Mouse (Mus musculus) midbrain, embryonic 16.5 days (tissue): ENCODE data around the gene I830077J02Rik. TPM values are rescaled to one million over a fixed set of nuclear protein-coding genes. Genes with fewer than 3 reads are reported as not detected.

Experiments used
- ATAC-seq: fragments of 200-750 bp; cut with Nextera tagmentation; 2 replicates; pipeline ENCODE4 v1.8.0; 2017; ENCODE audit warnings: moderate TSS enrichment
- H3K27ac ChIP-seq: fragments of 300-500 bp; sonication (generic); 2 replicates; pipeline ENCODE4 v1.5.1; 2014; ENCODE audit warnings: mild to moderate bottlenecking, low read length, mixed read lengths
- H3K27me3 ChIP-seq: fragments of 300-500 bp; sonication (generic); 2 replicates; pipeline ENCODE4 v1.6.1; 2014; ENCODE audit warnings: low read depth, low read length, mixed read lengths; ENCODE audit not compliant: control insufficient read depth, insufficient read depth
- H3K36me3 ChIP-seq: fragments of 300-500 bp; sonication (generic); 2 replicates; pipeline ENCODE4 v1.6.1; 2014; ENCODE audit warnings: mild to moderate bottlenecking, low read length, moderate library complexity, mixed read lengths; ENCODE audit not compliant: control insufficient read depth, insufficient read depth
- H3K4me1 ChIP-seq: fragments of 300-500 bp; sonication (generic); 2 replicates; pipeline ENCODE4 v1.6.1; 2014; ENCODE audit warnings: mild to moderate bottlenecking, low read length, mixed read lengths; ENCODE audit not compliant: control insufficient read depth, insufficient read depth
- H3K4me2 ChIP-seq: fragments of 300-500 bp; sonication (generic); 2 replicates; pipeline ENCODE4 v1.6.1; 2014; ENCODE audit warnings: mild to moderate bottlenecking, low read length, mixed read lengths
- H3K4me3 ChIP-seq: fragments of 300-500 bp; sonication (generic); 2 replicates; pipeline ENCODE4 v1.5.1; 2014; ENCODE audit warnings: low read depth, mild to moderate bottlenecking, low read length, moderate library complexity, mixed read lengths
- H3K9ac ChIP-seq: fragments of 300-500 bp; sonication (generic); 2 replicates; pipeline ENCODE4 v1.6.1; 2014; ENCODE audit warnings: low read depth, low read length, mixed read lengths
- H3K9me3 ChIP-seq: fragments of 300-500 bp; sonication (generic); replicated peaks from 2 replicates; pipeline ENCODE4 v1.6.1; 2014; ENCODE audit warnings: mild to moderate bottlenecking, low read length, mixed read lengths; ENCODE audit not compliant: control insufficient read depth, poor library complexity, severe bottlenecking
- WGBS: fragments of 180-500 bp; shearing (Covaris S2); extraction: QIAGEN DNeasy Blood & Tissue Kit; methylation state at CpG from one replicate; pipeline ENCODE4 v1.1.7; 2014; 5-methylcytosine and 5-hydroxymethylcytosine counted together
- polyA plus RNA-seq: library from polyadenylated mRNA; unstranded; fragments of >200 nt; fragmentation: Nextera tagmentation; extraction: Ambion mirVana; gene quantifications from 2 replicates; pipeline ENCODE4 v1.2.1, GENCODE M21; 2015

Gene I830077J02Rik
- polyA plus RNA-seq, 1 experiment from 2014 or later, result 0.30 TPM

GRCm38 (mm10) chr3:105877919-105878318 lies 54.5 kb downstream of the I830077J02Rik start:
- Histone ChIP-seq H3K36me3 (no peaks in the 10 kb centered on the region), H3K4me3 (no peak overlapping the region), H3K4me2 (no peak overlapping the region), H3K9ac (no peak overlapping the region), H3K9me3 (no peaks in the 10 kb centered on the region), H3K27ac (no peak overlapping the region), H3K4me1 (no peaks in the 10 kb centered on the region), H3K27me3 (no peaks in the 10 kb centered on the region)
- WGBS, result 89% methylated on average over 2 of the region's 2 CpGs
- no peak for ATAC-seq

DNA sequence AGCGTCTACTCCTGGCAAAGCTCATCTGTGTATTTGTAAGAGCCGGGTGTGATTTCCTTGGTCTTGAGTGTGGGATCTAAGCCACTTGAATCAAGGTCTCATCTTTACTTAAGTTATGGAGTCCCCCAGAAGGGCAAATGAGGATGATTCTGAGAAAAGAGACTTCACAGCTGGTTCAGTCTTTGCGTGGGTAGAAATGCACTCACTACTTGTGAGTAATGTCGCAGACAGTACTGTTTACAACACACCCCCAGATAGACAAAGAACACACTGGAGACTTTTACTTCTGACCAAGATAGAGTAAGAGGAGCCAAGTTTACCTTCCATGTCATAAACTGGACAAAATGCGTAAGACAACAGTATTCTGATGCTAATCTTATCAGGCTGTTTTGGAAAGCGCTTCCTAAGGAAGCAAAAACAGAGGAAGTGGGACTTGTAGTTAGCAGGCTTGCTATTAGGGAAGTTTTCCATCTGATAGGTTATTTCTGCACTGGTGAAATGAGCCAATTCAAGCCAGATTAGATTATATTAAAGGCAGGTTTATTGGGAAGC lies 55.1 kb downstream of the I830077J02Rik start:
- no peak overlapping the region for H3K27ac ChIP-seq
- no peak for ATAC-seq
- H3K27me3 ChIP-seq, result no peaks in the 10 kb centered on the region
- no peak overlapping the region for H3K9ac ChIP-seq
- H3K36me3 ChIP-seq, result no peaks in the 10 kb centered on the region
- peaks cover 2% of the 10 kb centered on the region; the same call in 1 of the 2 replicates for H3K4me1 ChIP-seq
- H3K9me3 ChIP-seq, result no peaks in the 10 kb centered on the region
- 91% methylated on average over 6 of the region's 6 CpGs for WGBS
- H3K4me3 ChIP-seq, result no peak overlapping the region
- H3K4me2 ChIP-seq, result no peak overlapping the region

- Histone ChIP-seq H3K4me3 (no peak overlapping the region), H3K36me3 (no peaks in the 10 kb centered on the region), H3K27ac (no peak overlapping the region), H3K27me3 (no peaks in the 10 kb centered on the region), H3K9me3 (no peaks in the 10 kb centered on the region), H3K4me1 (peaks cover 4% of the 10 kb centered on the region; the same call in 1 of the 2 replicates), H3K9ac (no peak overlapping the region), H3K4me2 (no peak overlapping the region)
- ATAC-seq, result no peak
- WGBS, result 73% methylated on average over 5 of the region's 5 CpGs
These were observed 56.4 kb downstream of the I830077J02Rik start for GRCm38 (mm10) chr3:105876022-105876421.

Other genes with a start within 250 kb of the I830077J02Rik start
- 24.6 and 27.1 TPM in 2 replicates for gene Ddx20, start 245.1 kb downstream of the I830077J02Rik start, polyA plus RNA-seq
- 5.5 and 7.0 TPM in 2 replicates for gene Inka2, start 228.1 kb downstream of the I830077J02Rik start, polyA plus RNA-seq
- 74.1 and 74.3 TPM in 2 replicates for gene Rap1a, start 131.3 kb downstream of the I830077J02Rik start, polyA plus RNA-seq
- 0.09 and 0.14 TPM in 2 replicates for gene Adora3, start 61.8 kb downstream of the I830077J02Rik start, polyA plus RNA-seq
- not detected in 2 replicates for gene Tmigd3, start 61.8 kb downstream of the I830077J02Rik start, polyA plus RNA-seq
- 89.7 and 90.9 TPM in 2 replicates for gene Wdr77, start 26.7 kb upstream of the I830077J02Rik start, polyA plus RNA-seq
- 543 and 547 TPM in 2 replicates for gene Atp5f1, start 27.4 kb upstream of the I830077J02Rik start, polyA plus RNA-seq
- 3.8 and 5.8 TPM in 2 replicates for gene Ovgp1, start 41.0 kb upstream of the I830077J02Rik start, polyA plus RNA-seq
- gene Pifo, start 82.0 kb upstream of the I830077J02Rik start, polyA plus RNA-seq, result 6.4 and 7.3 TPM in 2 replicates
- gene Chil5, start 100.2 kb upstream of the I830077J02Rik start, polyA plus RNA-seq, result not detected in 2 replicates
- gene Chia1, start 180.6 kb upstream of the I830077J02Rik start, polyA plus RNA-seq, result 1.1 and 1.5 TPM in 2 replicates
- gene Chil3, start 234.9 kb upstream of the I830077J02Rik start, polyA plus RNA-seq, result not detected in 2 replicates